Mouse (Mus musculus) left cerebral cortex, adult 2 months (tissue): Measurements from ENCODE around the gene Diras2. TPM values are rescaled to one million over a fixed set of nuclear protein-coding genes. Genes with fewer than 3 reads are reported as not detected.
A peak's percentile ranks its signal among the peaks of the same experiment; 100 is the strongest.

ENCODE experiments used
- DNase-seq, 2 experiments: peaks; one replicate each; pipeline ENCODE4 v3.0.0; 2021 to 2022; ENCODE audit warnings: low spot score in 2 of 2, mixed read lengths in 1 of 2; ENCODE audit errors: extremely low spot score in 1 of 2
- H3K27ac ChIP-seq: fragments of 200-600 bp; 2 replicates; pipeline ENCODE4 v1.8.1; 2022
- H3K4me3 ChIP-seq: fragments of 200-600 bp; 2 replicates; pipeline ENCODE4 v1.8.1; 2022
- CTCF ChIP-seq: fragments of 200-600 bp; IDR thresholded peaks from 2 replicates; pipeline ENCODE4 v1.8.1; 2022; ENCODE audit warnings: antibody characterized with exemption, mild to moderate bottlenecking, moderate library complexity
- intact Hi-C: fragments of 180-260 bp; cut with DNase I; formaldehyde crosslinking; loops from one replicate; pipeline ENCODE4 v1.15.1; 2025
- total RNA-seq, 2 experiments: library from RNA; stranded (reverse); gene quantifications; 2 replicates each; pipeline ENCODE4 v1.2.3; 2021

The Diras2 gene
- total RNA-seq, 2 experiments from 2014 or later, result 170 to 185 TPM

DNA sequence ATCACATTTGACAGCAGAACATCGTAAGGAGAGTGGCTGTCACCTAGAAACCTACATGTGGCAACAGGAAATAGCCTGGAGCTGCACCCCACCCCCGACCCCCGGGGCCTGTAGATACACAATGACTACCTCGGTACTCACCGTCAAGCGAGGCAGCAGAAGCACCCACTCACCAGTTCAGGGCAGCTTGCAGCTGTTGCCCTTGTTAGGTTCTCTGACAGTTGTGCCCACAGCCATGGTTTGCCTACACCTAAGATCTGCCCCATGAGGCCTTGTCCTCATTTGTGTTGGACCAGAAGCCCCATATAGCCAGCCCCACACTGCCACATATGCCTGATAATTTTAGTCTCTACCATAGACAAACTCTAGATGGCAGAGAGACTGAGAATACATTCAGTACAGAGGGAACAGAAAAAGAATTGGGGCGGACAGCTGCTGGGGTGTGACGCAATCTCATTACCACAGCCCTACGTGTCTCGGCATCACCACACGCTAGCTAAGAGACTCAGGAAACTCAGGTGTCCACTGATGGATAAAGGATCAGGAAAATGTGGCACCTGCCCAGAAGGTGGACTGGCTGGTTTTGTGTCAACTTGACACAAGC is 54.0 kb downstream of the Diras2 start:
- Histone ChIP-seq H3K4me3 (no peak overlapping the region), H3K27ac (no peak overlapping the region)
- intact Hi-C loops, result no loop called here
- no peak for DNase-seq
- TF ChIP-seq CTCF, result no peak

DNA sequence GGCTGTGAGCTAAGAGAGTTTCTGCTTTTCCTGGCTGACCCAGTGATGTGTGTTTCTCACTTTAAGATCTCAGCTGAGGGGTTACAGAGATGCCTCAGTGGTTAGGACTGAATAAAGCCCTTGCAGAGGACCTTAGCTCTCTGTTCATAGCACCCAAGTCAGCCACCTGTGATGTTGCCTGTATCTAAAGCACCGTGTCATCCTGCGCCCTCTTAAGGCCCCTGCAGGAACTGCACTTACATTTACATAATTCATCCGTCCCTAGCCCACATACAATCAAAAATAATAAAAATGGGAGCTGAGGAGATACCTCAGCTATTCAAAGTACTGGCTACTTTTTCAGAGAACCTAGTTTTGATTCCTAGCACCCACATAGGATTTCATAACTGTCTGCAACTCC is 54.9 kb downstream of the Diras2 start:
- intact Hi-C loops, result no loop called here
- no peak for DNase-seq
- H3K27ac ChIP-seq, result no peak overlapping the region
- H3K4me3 ChIP-seq, result no peak overlapping the region
- peak; percentile 36 for TF ChIP-seq CTCF

DNA sequence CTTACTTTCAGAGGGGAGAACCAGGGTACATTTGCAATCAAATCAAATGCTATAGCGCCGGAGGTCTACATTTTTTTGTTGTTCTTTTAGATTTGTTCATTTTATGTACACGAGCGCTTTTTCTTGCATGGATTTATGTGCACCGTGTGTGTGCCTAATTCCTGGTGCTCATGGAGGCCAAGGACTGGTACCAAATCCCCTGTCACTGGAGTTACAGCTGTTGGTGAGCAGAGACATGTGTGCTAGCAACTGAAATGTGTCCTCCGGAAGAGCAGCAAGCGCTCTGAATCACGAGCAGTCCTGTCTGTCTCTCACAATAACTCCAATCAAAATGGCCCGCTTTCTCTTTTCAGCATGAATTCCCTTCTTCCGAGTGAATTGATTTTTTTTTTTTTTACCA is 55.8 kb downstream of the Diras2 start:
- DNase-seq, result no peak
- H3K4me3 ChIP-seq, result no peak overlapping the region
- H3K27ac ChIP-seq, result no peak overlapping the region
- no peak for TF ChIP-seq CTCF
- intact Hi-C loops, result no loop called here

DNA sequence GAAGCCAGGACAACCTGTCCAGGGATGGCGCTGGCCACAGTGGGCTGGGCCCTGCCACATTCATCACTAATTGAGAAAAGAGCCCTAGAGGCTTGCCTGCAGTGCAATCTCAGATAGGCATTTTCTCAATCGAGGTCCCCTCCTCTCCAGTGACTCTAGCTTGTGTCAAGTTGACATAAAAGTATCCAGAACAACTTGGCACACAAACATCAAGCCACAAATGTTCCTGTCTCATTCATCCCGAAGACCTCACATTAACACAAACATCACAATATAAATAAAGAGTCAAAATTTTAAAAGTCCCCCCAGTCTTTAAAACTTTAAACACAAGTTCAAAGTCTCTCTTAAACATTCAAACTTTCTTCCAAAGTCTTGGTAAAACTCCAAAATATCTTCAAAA is 56.3 kb downstream of the Diras2 start:
- intact Hi-C loops, result no loop called here
- no peak overlapping the region for H3K27ac ChIP-seq
- no peak for DNase-seq
- H3K4me3 ChIP-seq, result no peak overlapping the region
- TF ChIP-seq CTCF, result no peak

DNA sequence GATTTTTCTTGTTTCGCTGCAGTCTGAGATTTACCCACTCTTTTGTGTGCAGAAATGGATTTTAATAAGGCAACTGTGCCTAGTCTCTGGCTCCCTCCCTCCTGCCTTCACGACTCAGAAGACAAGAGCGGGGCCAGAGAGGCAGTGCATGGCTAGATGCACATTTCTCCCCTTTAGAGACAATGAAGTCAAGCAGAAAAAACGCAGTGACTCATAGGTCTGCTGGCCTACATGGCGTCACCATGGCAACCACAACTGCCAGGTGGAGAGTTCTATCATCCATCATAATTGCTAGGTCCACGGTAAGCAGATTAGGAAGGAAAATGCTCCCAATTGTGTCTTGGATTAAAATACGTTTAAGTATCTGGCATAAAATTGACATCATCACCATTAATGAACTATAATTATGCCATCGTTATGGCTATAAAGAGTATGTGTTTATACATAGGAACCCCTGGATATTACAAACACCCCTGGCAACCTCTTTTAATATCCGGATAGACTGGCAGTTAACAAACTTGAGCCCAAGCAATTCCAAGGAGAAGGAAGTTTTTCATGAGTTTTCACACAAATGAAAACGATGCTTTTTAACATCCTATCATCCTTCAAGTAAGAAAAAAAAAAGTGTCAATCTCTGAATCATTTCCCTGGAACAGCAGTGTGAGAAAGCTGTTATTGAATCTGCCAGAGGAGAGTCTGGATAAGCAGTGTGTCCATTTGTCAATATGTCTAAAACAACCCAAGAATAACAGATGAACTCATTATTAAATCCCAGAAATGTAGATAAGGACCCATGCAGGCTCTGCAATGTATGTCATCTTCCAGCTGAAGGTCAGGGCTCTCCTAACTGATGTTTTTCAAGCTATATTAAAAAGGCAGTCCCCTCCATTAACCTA is 61.0 kb downstream of the Diras2 start:
- TF ChIP-seq CTCF, result no peak
- intact Hi-C loops, result no loop called here
- Histone ChIP-seq H3K4me3 (no peak overlapping the region), H3K27ac (no peak overlapping the region; the same call in 1 of the 2 replicates)
- DNase-seq, result peak; percentile 35 to 46

DNA sequence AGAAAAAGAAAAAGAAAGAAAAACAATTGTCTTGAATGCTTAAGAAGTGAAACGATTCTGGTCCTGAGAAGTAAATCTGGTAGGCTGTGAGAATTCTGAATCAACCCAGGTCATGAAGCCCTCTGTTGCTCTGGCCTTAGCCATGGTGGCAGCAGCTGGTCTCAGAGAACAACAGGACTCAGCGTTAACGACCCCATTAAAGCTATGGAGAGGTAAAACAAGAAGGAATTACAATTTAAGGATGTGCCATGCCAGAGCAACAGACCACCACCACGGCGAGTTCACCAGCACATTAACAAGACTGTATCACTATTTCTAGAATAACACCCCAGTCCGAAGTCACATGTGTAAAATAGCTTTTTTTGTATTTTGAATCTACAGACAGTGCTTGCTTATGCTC is 65.9 kb downstream of the Diras2 start:
- DNase-seq, result no peak
- no peak overlapping the region for H3K27ac ChIP-seq
- no peak for TF ChIP-seq CTCF
- intact Hi-C loops, result no loop called here
- H3K4me3 ChIP-seq, result no peak overlapping the region

DNA sequence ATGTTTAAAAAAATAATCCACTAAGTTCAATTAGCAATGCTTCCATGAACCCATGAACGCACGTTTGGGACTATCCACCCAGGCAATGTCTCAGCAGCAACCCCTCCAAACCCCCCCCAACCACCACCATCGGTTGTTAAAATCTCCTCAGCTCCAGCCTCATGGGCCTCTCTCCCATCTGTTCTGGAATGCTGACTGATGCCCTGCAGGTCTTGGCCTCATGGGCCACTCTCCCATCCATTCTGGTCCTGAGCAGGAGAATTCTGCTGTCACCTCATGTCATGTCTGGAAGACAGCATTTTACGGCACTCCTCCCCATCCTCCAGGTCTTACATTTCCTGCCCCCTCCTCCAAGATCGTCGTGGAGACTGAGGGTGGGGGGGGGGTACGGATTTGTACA is 71.1 kb downstream of the Diras2 start:
- intact Hi-C loops, result no loop called here
- no peak for DNase-seq
- H3K4me3 ChIP-seq, result no peak overlapping the region
- no peak for TF ChIP-seq CTCF
- H3K27ac ChIP-seq, result no peak overlapping the region

DNA sequence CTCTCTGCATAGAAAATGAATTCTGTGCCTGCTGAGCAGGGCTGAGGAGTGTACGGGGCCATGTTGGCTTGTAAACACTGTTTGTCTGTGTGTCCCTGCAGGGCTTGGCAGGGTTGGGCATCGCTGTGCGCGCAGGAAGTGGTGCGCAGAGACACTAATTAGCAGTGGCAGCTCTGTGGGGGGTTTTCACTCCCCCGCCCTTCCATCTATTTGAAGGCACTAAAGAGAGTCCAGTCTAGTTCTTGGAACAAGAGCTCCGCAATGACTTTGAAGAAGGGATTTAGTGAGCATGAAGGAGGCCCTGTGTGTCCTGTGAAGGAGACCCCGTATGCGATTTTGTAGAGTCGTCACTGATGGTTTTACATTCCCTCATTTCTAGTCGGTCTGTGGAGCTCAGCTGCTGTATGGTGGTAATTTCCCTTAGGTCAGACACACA is 73.2 kb downstream of the Diras2 start:
- intact Hi-C loops, result no loop called here
- peak overlapping the region; percentile 11; the same call in 1 of the 2 replicates for H3K4me3 ChIP-seq
- peak overlapping the region; percentile 3; the same call in 1 of the 2 replicates for H3K27ac ChIP-seq
- DNase-seq, result peak; percentile 35 to 62
- no peak for TF ChIP-seq CTCF

DNA sequence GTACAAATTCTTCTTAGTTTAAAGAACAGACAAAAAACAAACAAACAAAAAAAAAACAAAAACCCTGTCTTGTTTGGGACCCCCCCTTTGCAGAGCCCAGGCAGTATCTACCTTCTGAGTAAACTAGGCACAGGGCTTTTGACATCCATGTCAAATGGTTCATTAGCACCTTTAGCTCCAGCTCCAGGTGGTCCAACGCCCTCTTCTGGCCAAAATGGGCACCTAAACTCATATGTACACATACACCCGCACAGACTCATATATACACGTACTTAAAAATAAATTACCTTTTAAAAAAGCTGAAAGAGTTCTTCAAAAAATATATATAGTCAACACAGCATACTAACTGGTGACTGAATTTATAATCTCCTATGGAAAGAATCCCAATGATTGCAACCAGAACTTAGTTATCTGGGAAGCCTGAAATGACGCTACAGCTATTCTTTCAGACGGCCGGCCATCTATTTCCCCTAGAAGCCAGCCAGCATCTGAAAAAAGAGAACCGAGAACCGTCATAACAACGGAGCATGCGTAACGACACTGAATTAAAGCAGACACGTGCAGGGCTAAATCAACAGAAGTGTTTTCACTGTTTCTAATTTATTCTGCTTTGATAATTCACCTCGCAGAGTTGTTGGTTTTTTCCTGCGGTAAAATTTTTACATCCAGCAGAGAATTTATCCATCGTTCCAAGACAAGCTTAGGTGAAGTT is 73.7 kb downstream of the Diras2 start:
- peak overlapping the region; percentile 3; the same call in 1 of the 2 replicates for H3K27ac ChIP-seq
- no peak; the same call in 1 of the 2 replicates for TF ChIP-seq CTCF
- H3K4me3 ChIP-seq, result peak overlapping the region; percentile 11; the same call in 1 of the 2 replicates
- intact Hi-C loops, result no loop called here
- DNase-seq, result no peak

DNA sequence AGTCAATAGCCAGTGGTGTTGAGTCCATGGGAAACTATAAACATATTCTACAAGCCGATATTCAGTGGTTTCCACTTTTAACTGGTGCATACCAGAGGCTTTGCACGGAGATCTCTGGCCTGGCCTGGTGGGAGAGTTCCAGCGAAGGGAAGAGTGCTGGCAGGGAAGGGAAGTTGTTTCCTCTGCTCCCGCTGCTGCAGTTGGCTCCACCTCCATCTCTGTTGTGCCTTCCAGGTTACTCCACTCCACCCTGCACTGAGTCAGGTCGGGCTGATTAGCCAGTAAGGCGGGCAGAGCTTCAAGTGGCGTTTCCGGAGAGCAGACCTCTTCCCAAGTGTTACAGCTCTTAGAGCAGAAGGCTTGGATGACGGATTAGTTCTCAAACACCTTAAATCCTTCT is 75.8 kb downstream of the Diras2 start:
- no peak for TF ChIP-seq CTCF
- no peak overlapping the region for H3K27ac ChIP-seq
- intact Hi-C loops, result no loop called here
- no peak overlapping the region for H3K4me3 ChIP-seq
- DNase-seq, result no peak

DNA sequence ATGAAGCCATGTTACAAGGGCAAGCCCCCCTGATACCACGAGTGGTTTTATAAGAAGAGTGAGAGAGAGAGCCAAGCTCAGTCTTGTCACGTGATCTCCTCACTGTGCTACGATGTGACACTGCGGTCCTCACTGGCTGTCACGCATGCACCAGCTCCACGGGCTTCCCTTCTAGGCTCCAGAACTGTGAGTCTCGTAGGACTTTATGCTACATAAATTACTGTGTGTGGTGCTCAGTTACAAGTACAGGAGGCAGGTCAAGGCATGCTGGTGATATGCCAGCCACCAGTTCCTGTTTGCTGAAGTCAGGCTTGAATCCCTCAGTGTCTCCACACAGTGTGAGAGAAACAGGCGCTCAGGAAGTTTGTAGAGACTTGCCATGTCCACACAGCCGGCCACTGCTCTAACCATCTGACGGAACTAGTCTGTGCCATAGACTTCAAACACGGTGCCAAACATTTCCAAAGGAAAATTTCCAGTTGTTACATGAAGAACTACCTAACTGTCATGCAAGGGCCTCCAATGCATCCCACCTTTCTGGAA is 76.3 kb downstream of the Diras2 start:
- no peak for DNase-seq
- intact Hi-C loops, result no loop called here
- Histone ChIP-seq H3K4me3 (no peak overlapping the region), H3K27ac (no peak overlapping the region)
- TF ChIP-seq CTCF, result no peak

Other genes starting within 250 kb of the Diras2 start
- gene Syk, start 51.9 kb upstream of the Diras2 start, total RNA-seq, result 1 to 10 TPM; 2.6 to 3.3 TPM